Comparison of ENCODE assay signal across 9 mouse cellular contexts in genomic region chr11:20592010-20592409, GRCm38 (mm10). TPM values are rescaled to one million over a fixed set of nuclear protein-coding genes. Genes with fewer than 3 reads are reported as not detected.
DNase-seq lines count a peak whose midpoint lies in the region; ATAC-seq lines count a peak whose summit lies in the region.
"Had no signal": no experiment of that assay in that cellular context is flagged by ENCODE, and none has a peak within 500 bp of the region (broad histone marks: within the 10 kb centered on the region; RNA-seq: fewer than 3 reads in every experiment).

No protein-coding gene starts in this region.

- intact Hi-C loops in heart, postnatal 14 days (cut with DNase I) = loop anchor here (5.0 kb wide), 1 partner anchor 50 kb away; the partner anchor contains the start of gene Sertad2

- H3K27ac ChIP-seq in kidney, embryonic 16.5 days (ENCODE audit: low read length) = no peak overlapping the region

- H3K27me3 ChIP-seq in kidney, embryonic 16.5 days (ENCODE audit: insufficient read depth, low read length) = no peaks in the 10 kb centered on the region

- H3K4me2 ChIP-seq in kidney, embryonic 16.5 days (replicated peaks; ENCODE audit: low read depth, low read length) = no peak overlapping the region
- H3K4me2 ChIP-seq: heart, embryonic 11.5 days; lung, embryonic 14.5 days had no signal

- DNase-seq in kidney, postnatal 10 days = peak; percentile 29
- peak; percentile 45 for DNase-seq in ES-CJ7 (ENCODE audit: low read depth, low spot score)
- DNase-seq in c-Kit-positive CD71-positive TER-119-negative erythroid progenitor cells, embryonic 14.5 days (ENCODE audit: low read depth) = peak; percentile 27
- peak; percentile 11 to 26 for DNase-seq in spleen, postnatal 14 days (ENCODE audit: low spot score in 2 of 2)
- DNase-seq in frontal cortex, postnatal 25 days (ENCODE audit: low spot score in 2 of 2) = no peak
- no peak for DNase-seq in heart, postnatal 14 days
- DNase-seq: lung, embryonic 14.5 days had no signal

- H3K9ac ChIP-seq in kidney, embryonic 16.5 days (replicated peaks; ENCODE audit: low read length) = no peak overlapping the region
- H3K9ac ChIP-seq: lung, embryonic 14.5 days had no signal

- H3K4me1 ChIP-seq in kidney, embryonic 16.5 days (ENCODE audit: insufficient read depth, low read length) = peaks cover 10% of the 10 kb centered on the region; the same call in 1 of the 2 replicates

- ATAC-seq in kidney, embryonic 16.5 days (ENCODE audit: low FRiP score, low TSS enrichment) = no peak

- WGBS in kidney, embryonic 16.5 days = 75% methylated on average over 3 of the region's 3 CpGs

- H3K9me3 ChIP-seq in kidney, embryonic 16.5 days (ENCODE audit: low read length) = no peaks in the 10 kb centered on the region

- H3K36me3 ChIP-seq in kidney, embryonic 16.5 days (ENCODE audit: insufficient read depth, low read length) = no peaks in the 10 kb centered on the region

- no peak overlapping the region for H3K4me3 ChIP-seq in kidney, embryonic 16.5 days (ENCODE audit: low read length)

RNA-seq across cellular contexts. Expression of gene Sertad2, which starts 49.0 kb away (rescaled TPM):
- 33.1 and 38.4 TPM in 2 replicates for polyA plus RNA-seq in kidney, embryonic 16.5 days (2015; fragmentation: Nextera tagmentation; extraction: Ambion mirVana)
- 10 to 100 TPM; 15.4 to 20.1 TPM for total RNA-seq in heart, postnatal 14 days (2021)

Comparison
In these comparisons a context has a peak if more than half of its experiments do, and no peak if none do; other contexts are left out.
1. DNase-seq: peak in kidney, postnatal 10 days (single experiment), ES-CJ7 (single experiment), c-Kit-positive CD71-positive TER-119-negative erythroid progenitor cells, embryonic 14.5 days (single experiment) and spleen, postnatal 14 days (2 of 2); none in frontal cortex, postnatal 25 days (0 of 2) and heart, postnatal 14 days (0 of 2).